Mouse (Mus musculus) ES-E14 (cell line): ENCODE measurements around the gene Taf9. TPM values are rescaled to one million over a fixed set of nuclear protein-coding genes. Genes with fewer than 3 reads are reported as not detected.

ENCODE experiments used
- DNase-seq: peaks from one replicate; pipeline ENCODE4 v3.0.0-alpha.2; 2013; ENCODE audit warnings: low read depth, low spot score
- H3K27ac ChIP-seq: 2 replicates; pipeline ENCODE4 v1.5.1; 2012; ENCODE audit warnings: low read depth, mild to moderate bottlenecking, low read length, moderate library complexity, mixed read lengths; ENCODE audit not compliant: poor library complexity, insufficient read depth, severe bottlenecking
- H3K36me3 ChIP-seq: 2 replicates; pipeline ENCODE4 v1.6.1; 2012; ENCODE audit warnings: mild to moderate bottlenecking, low read length, moderate library complexity, mixed read lengths; ENCODE audit not compliant: control insufficient read depth, poor library complexity, insufficient read depth, severe bottlenecking
- H3K4me1 ChIP-seq, 2 experiments: fragments of 150-350 bp in 1 of 2; sonication (generic) in 1 of 2; 2 replicates each; pipeline ENCODE4 v1.6.1; 2012; ENCODE audit warnings: low read length in 2 of 2, mild to moderate bottlenecking in 1 of 2, mixed read lengths in 1 of 2; ENCODE audit not compliant: control insufficient read depth in 2 of 2, insufficient read depth in 2 of 2, poor library complexity in 1 of 2
- H3K4me3 ChIP-seq, 2 experiments: fragments of 150-350 bp in 1 of 2; sonication (generic) in 1 of 2; 2 replicates each; pipeline ENCODE4 v1.5.1; 2012; ENCODE audit warnings: low read length in 2 of 2, low read depth in 1 of 2, mild to moderate bottlenecking in 1 of 2, mixed read lengths in 1 of 2; ENCODE audit not compliant: insufficient read depth in 1 of 2, poor library complexity in 1 of 2, severe bottlenecking in 1 of 2
- H3K9ac ChIP-seq: 2 replicates; pipeline ENCODE4 v1.6.1; 2012; ENCODE audit warnings: low read depth, mild to moderate bottlenecking, low read length, mixed read lengths; ENCODE audit not compliant: poor library complexity, insufficient read depth, severe bottlenecking
- H3K9me3 ChIP-seq: fragments of 150-350 bp; sonication (generic); 2 replicates; pipeline ENCODE4 v1.6.1; 2012; ENCODE audit warnings: low read depth, mild to moderate bottlenecking, low read length; ENCODE audit not compliant: control insufficient read depth, insufficient read depth
- CHD2 ChIP-seq: IDR thresholded peaks from 2 replicates; pipeline ENCODE4 v1.6.1; 2014; ENCODE audit warnings: mild to moderate bottlenecking, low read depth, low read length, inconsistent platforms
- HCFC1 ChIP-seq: IDR thresholded peaks from 2 replicates; pipeline ENCODE4 v1.6.1; 2012; ENCODE audit warnings: low read length, inconsistent platforms, borderline replicate concordance; ENCODE audit not compliant: insufficient read depth
- MAFK ChIP-seq: IDR thresholded peaks from 2 replicates; pipeline ENCODE4 v1.6.1; 2014; ENCODE audit warnings: mild to moderate bottlenecking, low read depth, low read length, inconsistent platforms; ENCODE audit not compliant: insufficient read depth
- ZC3H11A ChIP-seq: IDR thresholded peaks from 2 replicates; pipeline ENCODE4 v1.6.1; 2012; ENCODE audit warnings: low read depth, mild to moderate bottlenecking, inconsistent platforms, low read length, borderline replicate concordance
- ZNF384 ChIP-seq: IDR thresholded peaks from 2 replicates; pipeline ENCODE4 v1.6.1; 2012; ENCODE audit warnings: low read depth, low read length, inconsistent platforms
- in situ Hi-C, 2 experiments: fragments of 600-800 bp; cut with MboI; formaldehyde crosslinking; loops; one replicate each; pipeline ENCODE4 v1.15.1; 2025; ENCODE audit warnings: low sequenced_read_pairs in 2 of 2, inconsistent platforms in 1 of 2; ENCODE audit not compliant: unreplicated experiment in 2 of 2
- total RNA-seq: library from RNA; depleted of rRNA; stranded (reverse); fragments of 300-350 nt; gene quantifications from 2 replicates; pipeline ENCODE4 v1.2.3, GENCODE M21; 2012

The Taf9 gene
- total RNA-seq, 1 experiment = 15.2 TPM

GRCm38 (mm10) chr13:100659864-100660456 is 8.6 kb downstream of the Taf9 start:
- Histone ChIP-seq H3K4me3 (no peak overlapping the region), H3K36me3 (peaks cover 3% of the 10 kb centered on the region), H3K27ac (no peak overlapping the region), H3K9ac (peak overlapping the region; percentile 34; the same call in 1 of the 2 replicates), H3K4me1 (no peaks in the 10 kb centered on the region), H3K9me3 (no peaks in the 10 kb centered on the region)
- TF ChIP-seq MAFK (no peak), ZC3H11A (no peak), HCFC1 (no peak), ZNF384 (no peak), CHD2 (no peak)
- DNase-seq = peak; percentile 65
- in situ Hi-C loops = no loop called here

- TF ChIP-seq ZC3H11A (no peak), MAFK (no peak), CHD2 (no peak), ZNF384 (no peak), HCFC1 (no peak)
- Histone ChIP-seq H3K9ac (peak within 1 kb of the TSS; percentile 70), H3K4me1 (peaks cover 0 to 2% of the 10 kb centered on the region in 2 experiments; a peak in 1 of 4 replicates), H3K36me3 (peaks cover 7% of the 10 kb centered on the region), H3K27ac (no peak within 1 kb of the TSS), H3K4me3 (peak within 1 kb of the TSS; percentile 72 to 80), H3K9me3 (no peaks in the 10 kb centered on the region)
- DNase-seq = no peak
- in situ Hi-C loops = no loop called here
Measured at GRCm38 (mm10) chr13:100669291-100670022, 18.1 kb downstream of the Taf9 start, which contains the start of gene Ccdc125. Gene Ccdc125 (plus strand): TSS chr13:100669717.

GRCm38 (mm10) chr13:100670181-100670741 is 18.9 kb downstream of the Taf9 start:
- in situ Hi-C loops = no loop called here
- no peak for DNase-seq
- no peak overlapping the region for H3K27ac ChIP-seq

GRCm38 (mm10) chr13:100675936-100676635 is 24.7 kb downstream of the Taf9 start:
- in situ Hi-C loops = no loop called here
- Histone ChIP-seq H3K4me1 (peaks cover 5 to 6% of the 10 kb centered on the region in 2 experiments), H3K4me3 (no peak overlapping the region), H3K36me3 (no peaks in the 10 kb centered on the region), H3K9ac (no peak overlapping the region), H3K9me3 (no peaks in the 10 kb centered on the region), H3K27ac (no peak overlapping the region)
- TF ChIP-seq HCFC1 (no peak), ZC3H11A (no peak), MAFK (no peak)
- no peak for DNase-seq

More at GRCm38 (mm10) chr13:100670181-100670741, 18.9 kb downstream of the Taf9 start:
- no peaks in the 10 kb centered on the region for H3K9me3 ChIP-seq
- peak overlapping the region in 1 of 2 experiments; percentile 80; a peak in 2 of 4 replicates for H3K4me3 ChIP-seq
- TF ChIP-seq HCFC1 (no peak), CHD2 (no peak), MAFK (no peak), ZC3H11A (no peak), ZNF384 (no peak)
- H3K36me3 ChIP-seq = peaks cover 7% of the 10 kb centered on the region
- H3K9ac ChIP-seq = no peak overlapping the region; the same call in 1 of the 2 replicates
- peaks cover 0 to 2% of the 10 kb centered on the region in 2 experiments; a peak in 1 of 4 replicates for H3K4me1 ChIP-seq
